Mouse (Mus musculus) olfactory bulb, adult 2 months (tissue): ENCODE measurements around the gene Zfand4. TPM values are rescaled to one million over a fixed set of nuclear protein-coding genes. Genes with fewer than 3 reads are reported as not detected.
"Not testable (repeated sequence)": the region's sequence is repeated elsewhere in the genome, so short reads cannot be mapped to it uniquely, and the experiment has no call there.

Experiments
- H3K27ac ChIP-seq: fragments of 200-500 bp; 2 replicates; pipeline ENCODE4 v1.5.1; 2012; ENCODE audit warnings: low read depth, low read length; ENCODE audit not compliant: insufficient read depth
- H3K4me1 ChIP-seq: fragments of 200-500 bp; 2 replicates; pipeline ENCODE4 v1.6.1; 2012; ENCODE audit warnings: low read length; ENCODE audit not compliant: control insufficient read depth, insufficient read depth
- H3K4me3 ChIP-seq: fragments of 200-500 bp; 2 replicates; pipeline ENCODE4 v1.5.1; 2012; ENCODE audit warnings: mild to moderate bottlenecking, low read depth, low read length, moderate library complexity; ENCODE audit not compliant: insufficient read depth
- CTCF ChIP-seq: fragments of 200-500 bp; IDR thresholded peaks from 2 replicates; pipeline ENCODE4 v1.5.1; 2012; ENCODE audit warnings: low read depth, mild to moderate bottlenecking, low read length, moderate library complexity; ENCODE audit not compliant: insufficient read depth
- POLR2A ChIP-seq: fragments of 200-500 bp; IDR thresholded peaks from 2 replicates; pipeline ENCODE4 v1.6.1; 2012; ENCODE audit warnings: mild to moderate bottlenecking, low read depth, low read length, moderate library complexity; ENCODE audit not compliant: insufficient read depth
- WGBS: fragments of 180-500 bp; shearing (Covaris S2); methylation state at CpG from one replicate; pipeline ENCODE4 v1.1.7; 2018; 5-methylcytosine and 5-hydroxymethylcytosine counted together
- polyA plus RNA-seq: library from polyadenylated mRNA; stranded (reverse); fragments of >200 nt; gene quantifications from 2 replicates; pipeline ENCODE4 v1.2.4, GENCODE M21; 2012; ENCODE audit warnings: low replicate concordance; ENCODE audit not compliant: missing spikeins, insufficient read depth, insufficient read length

Gene Zfand4
- polyA plus RNA-seq, 1 experiment = not detected

DNA sequence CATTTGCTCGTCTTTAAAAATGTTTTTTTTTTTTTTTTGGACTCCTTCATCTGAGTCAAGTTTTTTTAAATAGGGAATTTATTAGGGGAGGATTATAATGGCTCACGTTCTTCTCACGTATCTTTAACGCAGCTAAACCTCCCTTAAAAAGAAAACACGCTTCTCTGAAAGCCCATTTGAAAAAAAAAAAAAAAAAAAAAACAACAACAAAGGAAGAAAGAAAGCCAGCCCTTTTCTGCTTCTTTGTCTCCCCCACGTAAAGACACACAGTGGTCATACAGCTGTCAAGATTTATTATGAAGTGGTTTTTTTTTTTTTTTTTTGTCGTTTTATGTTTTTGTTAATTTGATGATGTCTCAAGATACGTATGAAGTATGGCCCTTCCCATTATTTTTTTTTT is 74.5 kb downstream of the Zfand4 start:
- Histone ChIP-seq H3K4me3 (peak overlapping the region; percentile 93), H3K4me1 (peaks cover 2% of the 10 kb centered on the region; the same call in 1 of the 2 replicates), H3K27ac (no peak overlapping the region)
- WGBS = 4% methylated on average over 8 of the region's 8 CpGs
- no peak for TF ChIP-seq CTCF
- TF ChIP-seq POLR2A = no peak

DNA sequence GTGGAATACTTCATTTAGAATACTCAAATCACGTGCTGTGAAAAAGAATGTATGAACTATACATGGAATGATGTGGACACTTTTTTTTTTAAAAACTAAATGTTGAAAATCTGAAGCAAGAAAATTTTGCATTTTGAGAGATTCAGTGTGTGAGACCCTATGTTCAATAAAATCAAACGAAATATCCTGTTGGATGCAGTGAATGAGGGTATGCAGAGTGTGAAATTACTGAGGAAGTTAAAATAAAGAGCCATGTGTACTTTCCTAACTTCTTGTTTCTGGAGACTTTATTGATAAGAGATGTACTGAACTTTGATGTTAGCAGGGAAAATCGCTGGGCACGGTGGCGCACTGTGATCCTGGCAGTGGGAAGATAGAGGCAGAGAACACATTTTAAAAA is 75.1 kb downstream of the Zfand4 start:
- H3K4me3 ChIP-seq = no peak overlapping the region
- TF ChIP-seq POLR2A = no peak
- no peak for TF ChIP-seq CTCF
- peaks cover 2% of the 10 kb centered on the region; the same call in 1 of the 2 replicates for H3K4me1 ChIP-seq
- H3K27ac ChIP-seq = no peak overlapping the region
- WGBS = 53% methylated on average over 5 of the region's 5 CpGs

DNA sequence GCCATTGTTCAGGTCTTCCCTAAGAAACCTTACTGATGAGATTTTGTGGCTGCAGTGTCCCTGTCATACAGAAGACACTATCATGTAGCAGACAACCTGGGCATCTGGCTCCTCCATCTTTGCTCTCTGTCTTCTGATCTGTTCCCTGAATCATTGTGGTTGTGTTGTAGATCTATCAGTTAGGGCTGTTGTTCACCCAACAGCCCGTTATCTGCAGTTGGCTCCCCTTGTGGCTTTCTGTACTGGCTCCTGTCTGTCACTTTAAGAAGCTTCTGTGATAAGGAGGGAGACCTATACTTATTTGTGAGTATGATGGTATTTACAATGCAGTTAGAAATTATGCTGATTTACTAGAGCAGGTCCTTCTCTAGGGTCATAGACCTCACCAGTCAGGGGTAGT is 76.5 kb downstream of the Zfand4 start:
- 94% methylated on average over 1 of the region's 1 CpGs for whole genome bisulfite sequencing
- Histone ChIP-seq H3K27ac (no peak overlapping the region), H3K4me3 (no peak overlapping the region), H3K4me1 (peaks cover 2% of the 10 kb centered on the region; the same call in 1 of the 2 replicates)
- no peak for TF ChIP-seq POLR2A
- no peak for TF ChIP-seq CTCF

DNA sequence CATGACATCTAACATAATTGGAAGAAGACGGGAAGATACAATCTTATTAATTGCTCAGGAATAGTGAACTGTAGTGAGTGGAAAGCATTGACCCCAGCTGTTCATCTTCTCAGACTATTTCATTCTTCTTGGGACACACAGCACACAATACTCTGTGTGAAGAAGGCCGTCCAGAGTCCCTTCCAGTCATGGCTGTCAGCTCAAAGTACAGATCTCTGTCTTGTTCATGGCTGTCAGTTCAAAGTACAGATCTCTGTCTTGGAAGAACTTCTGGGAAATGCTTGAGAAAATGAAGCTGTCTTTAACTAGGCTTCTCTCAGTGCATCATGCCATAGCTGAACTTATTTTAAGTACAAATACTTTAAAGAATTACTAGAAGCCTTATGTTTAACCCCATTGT is 83.9 kb downstream of the Zfand4 start:
- 90% methylated on average over 2 of the region's 2 CpGs for WGBS
- Histone ChIP-seq H3K27ac (no peak overlapping the region), H3K4me1 (no peaks in the 10 kb centered on the region), H3K4me3 (no peak overlapping the region)
- TF ChIP-seq CTCF = no peak
- TF ChIP-seq POLR2A = no peak

DNA sequence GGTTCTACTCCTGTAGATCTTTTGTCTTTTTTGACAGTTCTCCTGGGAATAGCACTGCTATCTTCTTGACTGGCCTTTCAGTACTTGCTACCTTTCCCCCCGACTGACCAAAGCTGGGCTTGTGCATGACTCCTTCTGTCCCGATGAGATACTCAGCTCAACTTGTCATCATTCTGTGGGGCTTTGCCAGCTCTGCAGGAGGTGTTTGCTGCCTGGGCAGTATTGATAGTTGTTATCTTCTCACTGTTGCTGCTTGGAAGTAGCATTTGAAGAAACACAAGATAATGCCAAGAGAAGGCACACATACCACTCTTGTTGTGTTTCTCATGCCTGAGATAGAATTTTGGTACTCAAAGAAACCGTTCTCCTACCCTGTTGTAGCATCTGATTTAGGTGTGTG is 86.0 kb downstream of the Zfand4 start:
- H3K27ac ChIP-seq = no peak overlapping the region
- TF ChIP-seq CTCF (no peak), POLR2A (no peak)
- no peak overlapping the region for H3K4me3 ChIP-seq
- H3K4me1 ChIP-seq = no peaks in the 10 kb centered on the region
- 88% methylated on average over 3 of the region's 3 CpGs for WGBS

DNA sequence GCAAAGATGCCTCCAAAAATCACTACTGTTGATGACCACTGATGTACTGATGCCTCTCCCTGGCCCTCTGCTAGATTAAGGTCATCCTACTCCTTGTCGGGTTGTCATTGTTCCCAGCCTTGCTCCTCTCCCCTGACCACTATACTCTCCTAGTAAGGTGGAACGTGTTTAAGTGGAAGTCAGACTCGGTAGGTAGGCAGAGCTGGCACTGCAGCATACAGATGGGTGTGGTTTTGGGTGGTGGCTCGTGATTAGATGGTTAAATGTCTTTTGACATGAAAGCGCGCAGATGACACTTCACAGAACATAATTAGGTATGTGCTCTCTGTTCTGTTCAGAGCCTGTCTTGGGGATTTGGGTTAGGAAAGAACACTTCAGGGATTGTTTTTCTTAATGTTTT is 86.6 kb downstream of the Zfand4 start:
- TF ChIP-seq POLR2A (no peak), CTCF (no peak)
- H3K27ac ChIP-seq = no peak overlapping the region
- WGBS = 76% methylated on average over 6 of the region's 6 CpGs
- H3K4me1 ChIP-seq = no peaks in the 10 kb centered on the region
- H3K4me3 ChIP-seq = no peak overlapping the region

DNA sequence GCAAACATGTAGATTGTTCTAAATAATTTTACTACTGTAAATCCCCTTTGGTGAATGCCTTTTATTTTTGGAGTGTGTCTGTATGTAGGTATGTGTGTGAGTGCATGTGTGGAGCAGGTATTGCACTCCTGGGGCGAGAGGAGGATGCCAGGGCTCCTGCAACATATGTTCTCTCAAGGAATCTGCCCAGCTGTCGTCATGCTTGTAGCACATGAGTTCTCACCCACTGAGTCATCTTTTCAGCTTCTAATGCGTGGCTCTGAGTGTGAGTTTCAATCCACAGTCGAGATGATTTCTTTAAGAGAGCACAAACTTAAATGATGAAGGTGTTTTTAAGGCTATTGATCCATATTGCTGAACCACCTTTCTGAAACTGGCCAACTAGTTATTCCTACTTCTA is 87.5 kb downstream of the Zfand4 start:
- H3K4me1 ChIP-seq = no peaks in the 10 kb centered on the region
- no peak overlapping the region for H3K27ac ChIP-seq
- TF ChIP-seq CTCF = no peak
- TF ChIP-seq POLR2A = no peak
- WGBS = 72% methylated on average over 4 of the region's 4 CpGs
- H3K4me3 ChIP-seq = no peak overlapping the region

DNA sequence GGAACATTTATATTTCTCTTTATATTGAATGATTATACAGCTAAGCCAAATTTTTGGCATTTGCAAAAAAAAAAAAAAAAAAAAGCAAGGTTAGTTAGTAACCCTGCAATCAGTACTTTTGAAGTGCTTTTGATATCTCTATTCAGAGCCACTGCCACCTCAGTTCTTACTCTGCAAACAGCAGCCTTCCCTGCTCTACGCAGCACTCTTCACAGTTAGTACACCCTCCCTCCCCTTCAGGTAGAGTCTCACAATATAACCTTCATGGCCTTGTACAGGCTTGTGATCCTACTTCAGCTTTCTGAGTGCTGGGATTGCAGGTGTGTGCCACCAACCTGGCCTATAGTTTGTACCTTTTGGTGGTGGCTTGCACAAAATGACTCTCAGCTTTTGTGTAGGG is 89.4 kb downstream of the Zfand4 start:
- no peak for TF ChIP-seq CTCF
- no peak for TF ChIP-seq POLR2A
- Histone ChIP-seq H3K4me1 (peaks cover 5% of the 10 kb centered on the region; the same call in 1 of the 2 replicates), H3K4me3 (no peak overlapping the region), H3K27ac (no peak overlapping the region)
- WGBS = 86% methylated on average over 1 of the region's 1 CpGs

DNA sequence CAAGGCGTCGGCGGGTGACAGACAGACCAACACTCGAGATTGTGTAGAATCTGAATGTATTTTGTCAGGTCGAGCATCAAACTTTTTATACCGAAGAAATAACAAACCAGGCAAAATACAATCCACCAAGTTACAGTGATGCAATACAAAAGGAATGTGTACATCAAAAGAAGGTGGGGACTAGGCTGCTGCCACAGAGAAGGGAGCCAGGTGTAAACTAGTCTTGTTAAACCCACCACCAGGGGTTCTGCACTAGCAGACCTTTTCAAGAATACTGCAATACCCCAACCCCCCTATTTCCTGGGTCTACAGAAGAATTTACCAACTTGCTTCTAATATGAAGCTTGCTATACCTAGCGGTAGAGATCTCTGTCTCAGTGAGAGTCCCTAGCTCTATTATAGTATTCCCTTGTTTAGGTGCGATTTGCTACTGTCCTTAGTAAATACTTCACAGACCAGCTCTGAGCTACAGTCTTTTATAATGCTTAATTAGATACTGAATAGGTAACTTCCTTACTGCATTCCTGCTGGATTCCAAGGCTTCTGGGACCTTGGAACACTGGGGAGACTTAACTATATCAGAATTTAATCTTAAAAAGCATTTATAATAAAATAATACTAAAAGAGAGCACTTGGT is 92.4 kb downstream of the Zfand4 start:
- WGBS = 73% methylated on average over 8 of the region's 8 CpGs
- peaks cover 11% of the 10 kb centered on the region for H3K4me1 ChIP-seq
- H3K4me3 ChIP-seq, H3K27ac ChIP-seq: not testable (repeated sequence)

DNA sequence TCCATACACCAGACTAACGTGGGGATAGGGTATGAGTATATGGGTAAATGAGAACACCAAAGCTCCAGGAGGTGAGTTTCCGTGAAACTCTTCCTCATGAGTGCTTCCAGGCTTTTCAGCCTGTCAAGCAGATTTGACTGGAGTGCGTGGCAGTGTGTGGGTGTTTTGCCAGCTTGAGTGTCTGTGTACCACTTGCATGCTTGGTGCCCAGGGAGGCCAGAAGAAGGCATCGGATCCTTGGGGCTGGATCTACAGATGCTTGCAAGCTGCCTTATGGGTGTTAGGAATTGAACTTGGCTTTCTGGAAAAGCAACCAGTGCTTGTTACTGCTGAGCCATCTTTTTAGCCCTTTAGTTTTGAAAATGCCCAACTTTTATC is 92.9 kb downstream of the Zfand4 start:
- H3K4me3 ChIP-seq = no peak overlapping the region
- H3K4me1 ChIP-seq = peaks cover 11% of the 10 kb centered on the region
- WGBS = 48% methylated on average over 4 of the region's 4 CpGs
- H3K27ac ChIP-seq = no peak overlapping the region
- no peak for TF ChIP-seq POLR2A
- no peak for TF ChIP-seq CTCF
